Mouse (Mus musculus) lung, adult 18-20 months (tissue): ENCODE results near the gene Cldn17.
A peak's percentile ranks its signal among the peaks of the same experiment; 100 is the strongest.

Experiments used
- DNase-seq, 2 experiments: peaks; one replicate each; pipeline ENCODE4 v3.0.0; 2022; ENCODE audit warnings: mixed read lengths in 2 of 2

The Cldn17 gene

DNA sequence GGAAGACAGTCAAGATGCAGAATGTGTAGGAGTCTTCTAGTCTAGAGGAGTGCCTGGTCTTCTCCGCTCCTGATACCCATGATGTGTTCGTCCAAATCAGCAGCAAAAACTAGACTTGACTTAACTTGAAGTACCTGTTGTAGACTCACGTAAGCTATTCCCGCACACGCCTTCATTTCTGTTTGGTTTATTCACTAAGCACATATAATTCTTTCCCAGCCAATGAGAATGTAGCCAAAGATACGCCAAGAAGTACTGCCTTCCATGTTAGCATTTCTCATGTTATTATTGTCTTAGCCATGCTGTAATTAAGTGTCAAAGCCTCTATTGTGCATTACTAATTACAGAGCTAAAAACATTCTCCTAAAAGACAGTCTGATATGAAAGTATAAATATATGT, at the start of gene Cldn17:
Gene Cldn17 (minus strand): TSS at position 101 of the 400 bp plus-strand sequence.
- DNase-seq: no peak

- peak in 1 of 2 experiments; percentile 5 for DNase-seq
These were observed 35.7 kb upstream of the Cldn17 start for GRCm38 (mm10) chr16:88542488-88542887.

DNA sequence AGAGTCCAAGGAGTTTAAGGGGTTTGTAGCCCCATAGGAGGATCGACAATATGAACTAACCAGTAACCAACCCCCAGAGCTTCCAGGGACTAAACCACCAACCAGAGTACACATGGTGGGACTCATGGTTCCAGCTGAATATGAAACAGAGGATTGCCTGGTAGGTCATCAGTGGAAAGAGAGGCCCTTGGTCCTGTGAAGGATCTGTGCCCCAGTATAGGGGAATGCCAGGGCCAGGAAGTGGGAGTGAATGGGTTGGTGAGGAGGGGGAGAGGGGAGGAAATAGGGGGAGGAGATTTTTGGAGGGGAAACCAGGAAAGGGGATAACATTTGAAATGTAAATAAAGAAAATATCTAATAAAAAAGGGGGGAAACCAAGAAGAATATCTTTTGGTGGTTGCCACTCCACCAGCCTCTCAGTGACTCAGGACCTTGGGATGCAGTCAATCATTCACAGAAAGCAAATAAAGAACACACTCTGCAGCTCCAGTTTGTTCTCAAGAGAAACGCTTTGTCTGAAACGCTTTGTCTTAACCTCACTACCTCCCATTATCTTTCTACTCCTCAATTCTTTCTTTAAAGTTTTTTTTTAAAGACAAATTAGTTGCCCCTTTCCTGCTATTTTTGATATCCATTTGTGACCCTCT, 33.2 kb upstream of the Cldn17 start:
- no peak for DNase-seq

DNA sequence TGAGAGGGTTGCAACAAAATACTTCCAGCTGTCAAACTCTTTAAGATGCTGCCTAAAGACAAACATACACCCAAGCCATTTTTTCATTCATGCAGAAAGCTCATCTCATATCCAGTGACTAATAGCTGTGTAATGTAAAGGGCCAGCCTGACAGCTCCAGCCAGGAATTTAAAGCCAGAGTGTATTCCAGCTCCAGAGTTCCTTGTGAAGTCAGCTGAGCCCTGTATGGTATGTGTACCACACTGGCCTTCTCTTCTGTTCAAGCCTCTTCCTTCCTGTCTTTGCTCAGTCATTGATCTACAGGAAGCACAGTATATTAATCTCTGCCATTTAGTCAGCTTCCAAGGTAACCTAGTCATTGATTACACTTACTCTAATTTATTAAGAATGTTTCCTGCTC, 4.6 kb upstream of the Cldn17 start:
- DNase-seq: no peak

DNA sequence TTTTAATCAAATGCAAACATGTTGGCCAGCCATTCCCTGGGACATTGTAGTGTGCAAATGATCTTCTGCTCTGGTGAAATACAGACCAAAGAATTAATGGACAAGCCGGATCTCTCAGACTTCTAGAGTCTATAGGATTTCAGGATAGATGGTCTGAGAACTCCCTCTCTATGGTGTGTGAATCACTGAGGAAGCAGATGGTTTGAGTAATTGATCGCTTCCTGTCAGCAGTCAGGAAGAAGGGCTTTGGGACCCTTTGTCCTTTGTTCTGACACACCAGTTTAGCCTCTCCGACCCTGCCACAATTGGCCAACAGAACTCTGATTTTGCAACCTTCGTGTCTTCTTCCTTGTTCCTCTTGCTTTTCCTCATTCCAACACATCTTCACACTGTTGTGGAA, 1.4 kb upstream of the Cldn17 start:
- DNase-seq: no peak

DNA sequence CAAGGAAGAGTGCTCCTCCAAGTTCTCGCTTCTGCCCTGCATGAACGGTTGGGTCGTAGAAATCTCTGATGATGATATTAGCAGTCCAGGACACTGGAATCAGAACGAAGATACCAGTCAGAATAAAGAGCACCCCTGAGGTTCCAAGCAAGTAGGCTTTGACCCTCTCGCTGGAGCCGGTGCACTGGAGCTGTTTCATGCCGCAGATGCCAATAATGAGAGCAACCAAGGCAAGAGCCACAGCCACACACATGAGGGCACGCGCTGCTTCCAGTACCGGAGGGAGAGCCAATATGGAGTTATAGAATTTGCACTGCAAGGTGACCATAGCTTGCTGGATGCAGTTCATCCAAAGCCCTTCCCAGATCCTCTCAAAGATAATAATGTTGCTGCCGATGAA, 440 bp downstream of the Cldn17 start:
- DNase-seq: no peak

DNA sequence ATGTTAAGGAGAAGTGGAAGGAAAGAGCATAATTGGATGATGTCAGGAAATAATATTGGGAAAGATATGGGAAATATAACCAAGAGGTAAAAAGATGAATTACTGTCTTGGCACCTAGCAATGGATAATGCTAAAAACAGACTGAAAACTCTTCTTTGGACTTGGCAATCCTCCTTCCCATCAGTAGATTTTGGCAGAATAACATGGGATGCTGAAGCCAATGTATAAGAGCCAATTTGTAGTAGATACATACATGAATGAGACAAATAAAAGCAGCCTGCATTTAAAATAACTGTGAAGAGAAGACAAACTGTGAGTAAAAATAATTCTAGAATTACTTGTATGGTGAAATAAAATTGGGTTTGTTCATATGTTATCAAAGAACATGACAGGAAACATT, 18.7 kb downstream of the Cldn17 start:
- no peak for DNase-seq

- no peak for DNase-seq
These were observed 26.6 kb downstream of the Cldn17 start for GRCm38 (mm10) chr16:88480011-88480774.

GRCm38 (mm10) chr16:88463235-88463634, 43.5 kb downstream of the Cldn17 start:
- DNase-seq: no peak
